Mouse (Mus musculus): Measurements from ENCODE around the gene Poll.

The Poll gene

GRCm38 (mm10) chr19:45560153-45560890 lies at the start of gene Poll, which contains the start of gene Gm17018:
Gene Poll (minus strand): TSS chr19:45560531.
Gene Gm17018 (plus strand): TSS chr19:45560615.
- peak; percentile 62 for DNase-seq (ENCODE audit: low read depth, low spot score)

DNA sequence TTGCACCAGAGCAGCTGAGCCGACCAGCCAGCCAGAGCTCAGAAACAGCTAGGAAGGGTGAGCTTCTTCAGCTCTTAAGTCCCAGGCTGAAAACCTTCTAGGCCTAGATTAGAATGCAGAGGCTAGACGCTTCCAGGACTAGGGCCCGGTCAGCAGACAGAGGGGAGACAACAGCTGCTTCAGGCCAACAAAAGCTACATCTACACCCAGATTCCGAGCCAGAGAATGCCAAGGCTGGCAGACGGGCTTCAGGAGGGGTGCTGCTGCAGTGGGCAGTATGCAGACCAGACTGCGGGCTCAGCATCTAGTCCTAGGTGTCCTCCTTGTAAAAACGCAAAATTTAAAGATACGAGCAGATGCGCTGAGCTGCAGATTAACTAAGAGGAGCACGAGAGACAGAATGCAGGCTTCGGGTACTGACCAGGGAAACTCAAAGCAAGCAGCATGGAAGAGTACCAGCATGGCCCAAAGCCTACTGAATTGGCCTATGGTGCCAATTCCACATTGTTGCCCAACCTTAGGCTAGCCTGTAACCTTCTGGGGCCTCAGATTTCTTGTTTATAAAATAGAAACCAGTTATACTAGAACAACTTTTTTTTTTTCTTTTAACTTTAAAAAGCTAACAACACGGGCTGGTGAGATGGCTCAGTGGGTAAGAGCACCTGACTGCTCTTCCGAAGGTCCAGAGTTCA lies 48.5 kb upstream of the Poll start:
- no peak for DNase-seq (ENCODE audit: low read depth, low spot score)

DNA sequence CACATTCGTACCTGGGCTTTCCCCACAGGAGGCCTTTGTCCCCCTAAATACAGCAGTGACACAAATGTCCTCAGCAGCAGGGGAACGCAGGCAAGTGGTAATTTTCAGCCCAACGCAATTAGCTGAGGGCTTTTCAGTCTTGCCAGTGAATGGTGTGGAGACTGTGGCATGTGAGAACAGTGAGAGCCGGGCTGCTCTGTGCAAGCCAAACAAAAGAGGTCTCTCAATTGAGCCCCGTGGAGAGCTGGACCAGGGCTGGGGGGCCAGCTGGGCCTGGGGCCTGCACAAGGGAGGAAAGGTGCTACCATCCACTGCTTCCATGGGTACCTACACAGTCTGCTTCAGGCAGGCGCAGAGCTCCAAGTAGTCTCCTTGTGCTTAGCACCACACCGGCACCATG lies 47.1 kb upstream of the Poll start:
- DNase-seq (ENCODE audit: low read depth, low spot score), result no peak

DNA sequence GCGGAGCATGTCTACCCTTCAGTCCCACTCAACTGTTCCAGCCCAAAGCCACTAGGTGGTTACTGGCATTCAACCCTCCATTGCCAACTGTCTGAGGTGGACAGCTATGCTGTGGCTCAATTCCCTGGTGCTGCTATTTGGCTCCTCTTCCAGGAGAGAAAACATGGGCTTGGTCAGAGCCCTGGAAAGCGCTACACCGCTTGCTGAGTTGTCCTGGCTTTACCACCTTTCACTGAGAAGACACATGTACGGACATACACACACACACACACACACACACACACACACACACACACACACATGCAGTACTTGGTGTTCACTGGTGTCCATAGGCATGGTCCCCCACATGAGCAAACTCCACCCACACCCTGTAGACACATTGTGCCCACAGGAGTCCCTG lies 46.4 kb upstream of the Poll start:
- no peak for DNase-seq (ENCODE audit: low read depth, low spot score)

DNA sequence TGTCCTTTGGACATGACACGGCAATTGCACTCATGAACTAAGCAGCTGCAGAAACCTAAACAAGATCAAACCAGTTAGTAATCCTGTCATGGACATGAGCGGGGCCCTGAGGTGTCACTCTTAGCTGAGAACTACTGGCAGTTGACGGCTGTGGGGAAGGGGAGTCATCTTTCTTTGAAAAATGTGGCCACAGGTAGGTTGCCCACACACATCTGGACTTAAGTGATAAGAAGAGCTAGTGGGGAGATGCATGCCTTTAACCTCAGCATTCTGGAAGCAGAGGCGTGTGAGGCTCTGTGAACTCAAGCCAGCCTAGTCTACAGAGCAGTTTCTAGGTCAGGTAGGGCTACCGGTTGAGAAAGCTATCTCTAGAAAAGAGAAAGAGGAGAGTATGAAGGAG lies 42.3 kb upstream of the Poll start:
- no peak for DNase-seq (ENCODE audit: low read depth, low spot score)

DNA sequence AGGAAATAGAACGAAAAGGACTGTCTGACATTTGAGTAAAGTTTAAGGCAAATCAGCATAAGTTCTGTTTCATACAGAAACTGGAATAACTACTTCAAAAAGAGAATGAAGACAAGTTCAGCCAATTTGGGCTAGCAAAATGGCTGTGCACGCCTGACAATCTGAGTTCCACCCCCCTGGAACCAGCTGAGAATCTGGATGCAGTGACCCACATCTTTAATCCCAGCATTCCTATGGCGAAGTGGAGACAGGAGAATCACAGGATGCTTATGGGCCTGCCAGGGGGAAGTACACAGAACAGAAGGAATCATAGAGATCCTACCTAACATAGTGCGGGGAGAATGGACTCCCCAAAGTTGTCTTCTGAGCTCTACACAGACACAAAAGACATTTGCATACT lies 36.8 kb upstream of the Poll start:
- DNase-seq (ENCODE audit: low read depth, low spot score), result no peak

DNA sequence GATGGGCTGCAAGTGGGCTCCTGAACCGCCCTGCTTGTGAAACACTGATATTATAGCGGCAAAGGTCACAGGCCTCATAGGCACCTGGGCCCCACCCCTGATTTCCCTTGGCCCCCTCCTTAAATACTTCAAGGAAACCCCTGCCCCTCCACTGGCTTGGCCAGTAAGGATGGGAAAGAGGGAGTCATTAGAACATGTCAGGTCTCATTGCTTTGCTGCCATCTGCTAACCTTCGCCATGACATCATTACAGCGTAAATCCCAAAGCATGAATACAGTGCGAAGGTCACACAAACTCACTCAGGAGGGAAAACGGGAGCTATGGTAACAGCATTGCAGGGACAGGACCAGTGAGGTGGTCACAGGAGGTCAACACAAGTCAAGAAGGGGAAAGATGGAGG lies 36.1 kb upstream of the Poll start:
- no peak for DNase-seq (ENCODE audit: low read depth, low spot score)

DNA sequence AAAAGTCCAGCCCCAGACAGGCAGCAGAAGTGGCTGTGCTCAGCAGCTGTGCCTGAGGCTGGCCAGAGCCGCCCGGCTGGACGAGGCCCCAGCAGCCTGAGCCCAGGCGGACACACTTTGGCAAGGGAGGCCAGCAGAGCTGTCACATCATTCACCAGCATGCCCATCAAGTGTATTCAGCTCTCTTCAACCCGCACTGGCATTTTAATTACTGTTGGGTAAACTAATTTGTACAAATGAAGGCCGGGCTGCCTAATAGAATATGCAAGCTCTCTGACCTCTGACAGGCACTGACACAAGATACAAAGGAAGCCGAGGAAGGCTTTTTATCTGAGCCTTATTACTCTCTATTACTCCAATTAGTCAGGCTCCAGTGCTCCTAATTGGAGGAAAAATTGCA lies 35.7 kb upstream of the Poll start:
- DNase-seq (ENCODE audit: low read depth, low spot score), result no peak

- DNase-seq (ENCODE audit: low read depth, low spot score), result no peak
These were observed 35.1 kb upstream of the Poll start for GRCm38 (mm10) chr19:45595481-45595880.

DNA sequence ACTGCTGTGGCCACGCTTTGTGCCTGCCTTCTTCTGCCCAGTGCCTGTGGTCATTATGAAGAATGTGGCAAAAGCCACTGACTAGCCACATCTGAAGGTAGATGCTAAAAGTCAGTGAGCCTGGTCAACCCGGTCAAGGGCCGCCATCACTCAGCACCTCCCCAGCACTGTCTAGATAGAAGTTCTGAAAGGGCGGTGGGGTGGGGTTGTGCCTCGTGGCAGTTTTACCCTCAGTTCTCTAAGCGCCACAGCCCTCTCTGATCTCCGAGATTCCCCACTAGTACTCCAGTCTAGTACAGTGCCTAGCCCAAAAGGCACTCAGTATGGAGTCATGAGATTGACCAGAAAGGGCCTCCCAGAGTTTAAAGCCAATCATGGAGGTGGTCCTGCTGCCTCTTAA lies 33.7 kb upstream of the Poll start:
- DNase-seq (ENCODE audit: low read depth, low spot score), result no peak

GRCm38 (mm10) chr19:45592916-45593315 lies 32.6 kb upstream of the Poll start:
- no peak for DNase-seq (ENCODE audit: low read depth, low spot score)

GRCm38 (mm10) chr19:45591704-45592103 lies 31.4 kb upstream of the Poll start:
- DNase-seq (ENCODE audit: low read depth, low spot score), result peak; percentile 21

DNA sequence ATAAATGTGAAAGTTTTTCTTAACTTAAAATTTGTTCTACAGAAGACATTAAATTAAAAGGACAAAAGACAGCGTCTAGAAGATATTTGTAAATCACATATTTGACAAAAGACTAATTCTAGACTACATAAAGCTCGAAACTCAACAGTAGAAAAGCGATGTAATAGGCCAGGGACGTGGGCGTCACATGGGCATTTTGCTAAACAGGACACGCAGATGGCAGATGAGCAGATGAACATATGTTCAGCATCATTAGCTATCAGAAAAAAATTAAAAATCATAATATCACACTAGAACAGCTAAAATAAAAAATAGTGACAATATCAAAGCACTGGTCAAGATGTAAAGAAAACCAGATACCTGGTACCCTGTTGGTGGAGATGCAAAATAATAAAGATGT lies 29.4 kb upstream of the Poll start:
- DNase-seq (ENCODE audit: low read depth, low spot score), result no peak

GRCm38 (mm10) chr19:45587509-45588292 lies 27.4 kb upstream of the Poll start:
- no peak for DNase-seq (ENCODE audit: low read depth, low spot score)

- DNase-seq (ENCODE audit: low read depth, low spot score), result no peak
These were observed 26.5 kb upstream of the Poll start for GRCm38 (mm10) chr19:45586850-45587249.

DNA sequence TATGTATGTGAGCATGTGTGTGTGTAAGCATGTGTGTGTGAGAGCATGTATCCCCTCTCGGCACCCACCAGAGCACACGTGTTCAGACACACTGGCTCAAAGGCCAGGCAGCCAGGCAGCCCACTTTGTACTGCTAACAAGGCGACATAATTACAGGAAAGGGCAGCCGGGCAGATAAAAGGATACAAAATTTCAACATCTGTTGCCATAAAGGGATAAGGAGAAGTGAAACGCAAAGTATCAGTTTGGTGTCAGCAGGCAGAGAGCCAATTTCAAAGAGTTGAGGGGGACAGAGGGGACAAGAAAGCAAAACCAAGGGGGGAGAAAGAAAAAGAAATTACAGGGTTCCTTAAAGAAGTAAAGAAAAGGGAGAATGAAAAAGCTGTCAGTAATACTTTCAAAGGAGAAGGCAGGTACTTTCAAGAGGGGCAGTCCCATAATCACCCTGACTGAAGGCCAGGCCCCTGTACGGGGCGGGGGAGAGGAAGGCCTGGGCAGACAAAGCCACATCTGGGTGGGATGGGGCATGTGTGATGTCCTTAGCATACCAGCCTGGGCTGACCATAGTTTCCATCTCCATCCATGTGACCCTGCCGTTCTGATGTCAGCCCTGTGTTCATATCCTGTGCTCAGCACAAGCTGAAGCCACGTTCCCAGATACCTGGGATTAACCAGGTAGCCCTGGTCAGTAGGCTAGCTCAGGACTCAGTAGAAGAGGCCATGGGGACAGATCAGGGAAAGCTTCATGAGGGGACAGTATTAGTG lies 24.7 kb upstream of the Poll start:
- no peak for DNase-seq (ENCODE audit: low read depth, low spot score)

DNA sequence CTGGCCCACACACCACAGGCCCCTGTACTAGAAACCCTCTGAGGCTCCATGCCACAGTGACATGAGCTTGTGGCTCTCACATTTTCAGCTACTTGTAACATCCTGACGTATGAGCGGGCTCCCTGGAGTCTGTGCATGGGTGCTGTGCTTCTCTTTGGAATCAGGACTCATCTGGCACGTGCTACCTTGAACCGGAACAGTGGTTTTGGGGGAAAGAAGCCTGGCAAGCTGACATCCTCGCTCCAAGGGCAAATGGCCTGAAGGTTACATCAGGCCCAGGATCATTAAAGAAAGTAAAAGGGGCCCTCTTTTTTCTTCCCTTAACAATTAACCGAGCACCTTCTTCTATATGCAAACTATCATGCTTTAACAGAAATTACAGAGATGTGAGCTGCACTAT lies 22.8 kb upstream of the Poll start:
- no peak for DNase-seq (ENCODE audit: low read depth, low spot score)

GRCm38 (mm10) chr19:45582161-45582560 lies 21.8 kb upstream of the Poll start:
- no peak for DNase-seq (ENCODE audit: low read depth, low spot score)

DNA sequence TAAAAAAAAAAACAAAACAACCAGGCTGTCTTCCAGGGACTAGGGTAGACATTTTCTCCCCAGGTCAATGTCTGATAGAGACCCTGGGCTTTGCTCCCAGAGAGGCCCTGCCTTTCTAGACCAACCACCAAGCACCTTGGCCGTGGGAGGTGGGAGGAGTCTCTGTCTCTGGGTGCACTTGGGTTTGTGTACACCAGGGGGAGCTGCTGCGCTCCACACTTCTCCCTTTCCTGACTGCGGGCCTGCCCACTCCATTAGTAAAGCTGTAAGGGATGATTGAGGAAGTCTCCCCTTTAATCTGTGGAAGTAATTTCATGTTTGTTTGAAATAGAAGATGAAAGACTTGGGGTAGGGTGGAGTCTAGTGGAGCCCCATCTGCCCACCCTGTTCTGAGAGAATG lies 20.9 kb upstream of the Poll start:
- no peak for DNase-seq (ENCODE audit: low read depth, low spot score)

DNA sequence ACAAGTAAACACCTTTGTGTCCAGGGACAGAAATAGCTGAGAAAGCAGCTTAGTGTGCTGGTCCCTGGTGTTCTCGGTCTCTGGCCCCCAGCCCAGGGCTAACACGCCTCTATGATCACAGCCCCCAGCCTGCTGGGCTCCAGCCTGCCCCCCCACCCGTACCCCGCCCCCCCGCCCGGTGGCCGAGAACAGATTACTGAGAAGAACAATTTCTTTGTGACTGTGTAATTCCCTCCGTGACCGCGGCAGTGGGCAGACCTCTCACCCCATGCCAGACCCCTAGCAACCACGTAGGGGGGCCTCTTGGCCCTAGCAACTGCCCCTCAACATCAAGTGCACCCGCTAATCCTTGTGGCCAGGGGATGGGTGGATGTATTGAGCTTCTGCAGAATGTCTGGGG lies 19.9 kb upstream of the Poll start:
- DNase-seq (ENCODE audit: low read depth, low spot score), result no peak

GRCm38 (mm10) chr19:45579416-45579815 lies 19.1 kb upstream of the Poll start:
- no peak for DNase-seq (ENCODE audit: low read depth, low spot score)

- DNase-seq (ENCODE audit: low read depth, low spot score), result no peak
These were observed 18.6 kb upstream of the Poll start for GRCm38 (mm10) chr19:45578976-45579375.

All from telencephalon, adult 2 months (tissue).